Mouse (Mus musculus) thymus, adult 2 months (tissue): Measurements from ENCODE around the gene Galnt10. TPM values are rescaled to one million over a fixed set of nuclear protein-coding genes. Genes with fewer than 3 reads are reported as not detected.

Experiments
- DNase-seq: peaks from one replicate; pipeline ENCODE4 v3.0.0; 2021
- H3K27ac ChIP-seq: fragments of 200-500 bp; 2 replicates; pipeline ENCODE4 v1.5.1; 2012; ENCODE audit warnings: low read length, control low read depth; ENCODE audit not compliant: control insufficient read depth, insufficient read depth
- H3K27me3 ChIP-seq: fragments of 200-500 bp; 2 replicates; pipeline ENCODE4 v1.6.1; 2012; ENCODE audit warnings: mild to moderate bottlenecking, low read length, moderate library complexity, mixed read lengths; ENCODE audit not compliant: control insufficient read depth, insufficient read depth
- H3K36me3 ChIP-seq: fragments of 200-500 bp; 2 replicates; pipeline ENCODE4 v1.6.1; 2012; ENCODE audit warnings: mild to moderate bottlenecking, low read length, moderate library complexity; ENCODE audit not compliant: control insufficient read depth, insufficient read depth
- H3K4me1 ChIP-seq: fragments of 200-500 bp; replicated peaks from 2 replicates; pipeline ENCODE4 v1.6.1; 2012; ENCODE audit warnings: low read length; ENCODE audit not compliant: control insufficient read depth, insufficient read depth
- H3K4me3 ChIP-seq: fragments of 200-500 bp; 2 replicates; pipeline ENCODE4 v1.5.1; 2012; ENCODE audit warnings: mild to moderate bottlenecking, low read length, control low read depth, moderate library complexity; ENCODE audit not compliant: control insufficient read depth, insufficient read depth
- CTCF ChIP-seq: fragments of 200-500 bp; IDR thresholded peaks from 2 replicates; pipeline ENCODE4 v1.5.1; 2012; ENCODE audit warnings: mild to moderate bottlenecking, control low read depth, low read length, moderate library complexity, borderline replicate concordance; ENCODE audit not compliant: control insufficient read depth, poor library complexity, insufficient read depth; ENCODE audit errors: extremely low read depth
- POLR2A ChIP-seq: fragments of 200-500 bp; IDR thresholded peaks from 2 replicates; pipeline ENCODE4 v1.6.1; 2012; ENCODE audit warnings: mild to moderate bottlenecking, low read length, control low read depth, moderate library complexity; ENCODE audit not compliant: control insufficient read depth, poor library complexity, insufficient read depth; ENCODE audit errors: extremely low read depth
- WGBS: fragments of 180-500 bp; shearing (Covaris S2); methylation state at CpG from one replicate; pipeline ENCODE4 v1.1.7; 2018; 5-methylcytosine and 5-hydroxymethylcytosine counted together
- polyA plus RNA-seq: library from polyadenylated mRNA; depleted of rRNA; stranded (reverse); fragments of >200 nt; gene quantifications from 2 replicates; pipeline ENCODE4 v1.2.3, GENCODE M21; 2012

Galnt10 gene
- polyA plus RNA-seq, 1 experiment: 28.0 TPM

DNA sequence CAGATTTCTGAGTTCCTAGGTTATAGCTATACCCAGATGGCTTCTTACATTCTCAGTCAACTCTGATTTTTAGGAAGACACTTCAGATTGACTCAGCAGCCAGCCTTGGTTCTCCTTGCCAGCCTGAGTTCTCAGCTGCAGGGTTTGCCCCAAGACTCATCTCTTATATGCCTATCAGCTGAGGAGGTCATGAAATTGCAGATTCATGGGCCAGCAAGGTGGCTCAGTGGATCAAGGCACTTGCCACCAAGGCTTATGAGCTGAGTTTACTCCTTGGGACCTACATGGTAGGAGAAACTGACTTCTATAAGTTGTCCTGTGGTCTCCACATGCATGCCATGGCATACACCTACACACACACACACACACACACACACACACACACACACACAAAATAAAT, 19.8 kb upstream of the Galnt10 start:
- TF ChIP-seq CTCF: no peak
- TF ChIP-seq POLR2A: no peak
- no peak overlapping the region for H3K27ac ChIP-seq

DNA sequence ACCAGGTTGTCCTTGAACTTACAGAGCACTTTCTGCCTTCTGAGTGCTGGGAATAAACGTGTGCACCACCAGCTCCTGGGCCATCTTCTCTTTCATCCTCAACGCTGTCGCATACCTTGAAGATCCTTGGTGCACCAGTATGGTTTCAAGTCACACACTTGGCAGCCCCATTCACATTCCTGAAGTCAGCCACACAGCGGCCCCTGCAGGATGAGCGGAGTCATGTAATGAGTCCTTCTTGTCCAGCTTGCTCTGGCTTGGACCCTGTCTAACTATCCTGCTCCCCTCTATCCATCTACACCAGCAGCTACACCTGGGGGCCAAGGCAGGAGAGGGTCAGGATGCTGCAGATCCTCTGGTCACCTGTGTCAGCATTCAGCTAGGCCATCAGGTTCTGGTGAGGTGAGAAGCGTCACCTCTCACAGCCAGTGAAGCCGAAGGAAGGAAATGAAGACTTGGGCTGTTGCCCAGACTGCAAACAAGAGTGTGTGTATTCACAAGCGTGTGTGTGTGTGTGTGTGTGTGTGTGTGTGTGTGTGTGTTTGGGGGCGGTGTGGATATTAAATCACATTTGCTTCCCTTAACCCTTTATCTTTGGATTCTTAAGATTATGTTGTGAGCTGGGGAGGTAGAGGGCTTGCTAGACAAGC, 18.0 kb upstream of the Galnt10 start:
- no peaks in the 10 kb centered on the region for H3K27me3 ChIP-seq
- peak; percentile 23 for DNase-seq

More for the DNA sequence above, 19.8 kb upstream of the Galnt10 start:
- no peaks in the 10 kb centered on the region for H3K27me3 ChIP-seq
- no peak overlapping the region for H3K4me3 ChIP-seq
- DNase-seq: no peak
- H3K4me1 ChIP-seq: no peaks in the 10 kb centered on the region
- no peaks in the 10 kb centered on the region for H3K36me3 ChIP-seq

DNA sequence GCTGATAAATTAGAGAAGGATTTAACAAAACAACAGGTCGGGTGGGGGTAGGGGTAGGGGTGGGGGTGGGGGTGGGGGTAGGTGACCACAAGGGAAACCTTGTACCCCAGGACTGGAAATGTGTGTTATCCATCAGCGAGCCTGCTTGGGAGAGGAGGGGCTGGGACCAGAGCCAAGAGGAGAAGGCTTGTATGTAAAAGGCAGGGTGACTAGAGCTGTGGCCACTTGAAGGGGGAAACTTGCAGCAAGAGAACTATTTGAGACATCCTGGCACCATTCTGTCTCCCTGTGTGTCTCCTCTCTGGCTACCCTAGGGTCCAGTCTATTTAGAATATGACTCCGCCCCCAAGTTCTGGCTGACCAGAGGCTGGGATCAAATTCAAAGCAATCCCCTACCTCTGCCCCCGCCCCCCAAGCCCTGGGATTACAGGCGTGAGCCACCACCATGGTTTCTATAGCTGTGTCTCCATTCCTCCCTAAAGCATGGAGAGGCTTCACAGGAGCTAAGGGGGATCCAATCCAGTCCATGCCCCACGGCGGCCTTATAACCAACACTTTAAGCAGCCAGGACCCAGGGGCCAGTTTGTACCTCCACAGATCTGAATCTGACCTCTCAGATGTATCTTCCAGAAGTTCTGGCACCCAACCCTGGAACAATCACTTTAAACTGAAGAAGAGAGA, 13.3 kb upstream of the Galnt10 start:
- TF ChIP-seq POLR2A (no peak), CTCF (no peak)
- Histone ChIP-seq H3K4me3 (no peak overlapping the region), H3K27me3 (no peaks in the 10 kb centered on the region), H3K4me1 (no peaks in the 10 kb centered on the region), H3K27ac (no peak overlapping the region), H3K36me3 (no peaks in the 10 kb centered on the region)
- WGBS: 90% methylated on average over 7 of the region's 7 CpGs
- DNase-seq: no peak

More for the DNA sequence above, 18.0 kb upstream of the Galnt10 start:
- no peak overlapping the region for H3K4me3 ChIP-seq
- no peaks in the 10 kb centered on the region for H3K4me1 ChIP-seq
- WGBS: 59% methylated on average over 9 of the region's 9 CpGs
- no peaks in the 10 kb centered on the region for H3K36me3 ChIP-seq
- no peak overlapping the region for H3K27ac ChIP-seq
- peak; percentile 30; the same call in 1 of the 2 replicates for TF ChIP-seq CTCF
- no peak for TF ChIP-seq POLR2A

DNA sequence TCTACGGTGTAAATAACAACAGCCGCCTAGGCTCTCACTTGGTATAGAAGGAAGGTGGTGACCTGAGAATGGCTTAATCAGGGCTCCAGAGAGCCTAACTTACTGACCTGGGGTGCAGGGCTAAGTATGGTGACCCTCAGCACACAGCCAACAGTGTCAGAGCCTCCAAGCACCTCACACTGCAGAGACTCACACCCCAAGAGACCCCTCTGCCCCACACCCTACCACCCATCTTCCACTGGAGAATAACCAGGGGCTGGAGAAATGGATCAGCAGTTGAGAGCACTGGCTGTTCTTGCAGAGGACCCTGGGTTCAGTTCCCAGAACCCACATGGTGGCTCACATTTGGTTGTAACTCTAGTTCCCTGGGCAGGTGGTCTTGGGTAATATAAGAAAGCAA, 12.2 kb upstream of the Galnt10 start:
- Histone ChIP-seq H3K27me3 (no peaks in the 10 kb centered on the region), H3K4me3 (no peak overlapping the region), H3K27ac (no peak overlapping the region), H3K36me3 (no peaks in the 10 kb centered on the region), H3K4me1 (no peaks in the 10 kb centered on the region)
- WGBS: 98% methylated on average over 2 of the region's 2 CpGs
- TF ChIP-seq CTCF (no peak), POLR2A (no peak)
- no peak for DNase-seq

DNA sequence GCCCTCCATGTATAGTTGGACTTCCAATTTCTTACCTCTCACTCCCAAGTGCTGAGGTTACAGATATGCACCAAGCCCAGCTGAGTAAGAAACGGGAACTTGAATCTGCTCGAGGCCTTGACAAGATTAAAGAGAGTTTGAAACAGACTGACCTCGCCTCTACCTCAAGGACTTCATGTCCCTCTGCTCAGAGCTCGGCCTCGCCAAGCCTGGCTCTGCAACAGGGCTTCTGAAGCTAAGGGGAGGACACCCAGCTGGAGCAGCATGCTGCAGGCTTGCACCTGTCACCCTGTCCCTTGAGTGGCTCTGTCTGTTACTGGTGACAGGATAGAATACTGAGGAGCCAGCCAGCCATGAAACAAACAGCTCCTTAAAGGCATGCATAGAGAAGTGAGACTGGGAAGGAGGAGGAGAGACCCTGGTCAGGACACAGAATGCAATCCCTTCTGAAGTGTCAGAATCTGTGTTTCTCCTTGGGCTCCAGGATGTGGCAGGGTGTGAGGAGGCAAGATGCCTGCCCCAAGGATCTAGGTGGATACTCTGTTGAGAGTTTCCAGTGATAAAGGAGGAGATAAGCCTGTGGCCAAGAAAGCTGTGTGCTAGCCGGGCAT, 11.2 kb upstream of the Galnt10 start:
- no peak for TF ChIP-seq POLR2A
- TF ChIP-seq CTCF: no peak
- no peak for DNase-seq
- no peak overlapping the region for H3K27ac ChIP-seq

DNA sequence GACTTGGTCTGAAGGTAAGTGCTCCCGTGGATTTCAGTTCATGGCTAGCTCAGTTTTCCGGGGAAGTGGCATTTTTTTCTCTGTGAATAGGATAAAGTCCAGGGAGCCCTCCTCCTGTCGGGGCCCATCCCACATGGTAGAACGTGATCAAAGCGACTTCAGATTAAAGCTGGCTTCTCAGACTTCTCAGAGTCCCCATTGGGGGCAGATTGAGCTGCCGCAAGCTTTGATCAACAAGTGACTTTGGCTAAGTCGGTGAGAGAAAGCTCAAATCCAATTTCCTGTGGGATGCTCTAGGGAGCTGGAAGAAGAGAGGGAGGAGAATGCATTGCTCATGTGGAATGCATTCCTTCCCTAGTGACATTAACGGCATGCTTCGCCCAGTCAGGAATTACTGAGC, 10.1 kb upstream of the Galnt10 start:
- H3K4me3 ChIP-seq: no peak overlapping the region
- H3K27me3 ChIP-seq: no peaks in the 10 kb centered on the region
- no peak overlapping the region for H3K27ac ChIP-seq
- H3K4me1 ChIP-seq: no peaks in the 10 kb centered on the region
- no peak for DNase-seq
- H3K36me3 ChIP-seq: no peaks in the 10 kb centered on the region
- WGBS: 86% methylated on average over 9 of the region's 9 CpGs
- TF ChIP-seq CTCF: no peak

More for the DNA sequence above, 11.2 kb upstream of the Galnt10 start:
- H3K4me3 ChIP-seq: no peak overlapping the region
- no peaks in the 10 kb centered on the region for H3K27me3 ChIP-seq
- no peaks in the 10 kb centered on the region for H3K36me3 ChIP-seq
- 46% methylated on average over 6 of the region's 6 CpGs for WGBS
- H3K4me1 ChIP-seq: no peaks in the 10 kb centered on the region
